Mouse (Mus musculus) adrenal gland, postnatal 14 days (tissue): ENCODE measurements around the gene Zfp316. TPM values are rescaled to one million over a fixed set of nuclear protein-coding genes. Genes with fewer than 3 reads are reported as not detected.

Experiments
- DNase-seq: peaks from one replicate; pipeline ENCODE4 v3.0.0; 2021; ENCODE audit warnings: mixed read lengths
- total RNA-seq: library from RNA; stranded (reverse); gene quantifications from 2 replicates; pipeline ENCODE4 v1.2.3, GENCODE M21; 2021

Gene Zfp316
- total RNA-seq, 1 experiment from 2014 or later = 6.9 TPM

- DNase-seq = no peak
These were observed 43.0 kb downstream of the Zfp316 start, which contains the start of gene Spdye4a for GRCm38 (mm10) chr5:143226790-143227189. TSS of gene Spdye4a (minus strand) at chr5:143226890.

- no peak for DNase-seq
These were observed 47.5 kb downstream of the Zfp316 start for GRCm38 (mm10) chr5:143222287-143222686.

- DNase-seq = no peak
These were observed 48.8 kb downstream of the Zfp316 start for GRCm38 (mm10) chr5:143220996-143221395.

DNA sequence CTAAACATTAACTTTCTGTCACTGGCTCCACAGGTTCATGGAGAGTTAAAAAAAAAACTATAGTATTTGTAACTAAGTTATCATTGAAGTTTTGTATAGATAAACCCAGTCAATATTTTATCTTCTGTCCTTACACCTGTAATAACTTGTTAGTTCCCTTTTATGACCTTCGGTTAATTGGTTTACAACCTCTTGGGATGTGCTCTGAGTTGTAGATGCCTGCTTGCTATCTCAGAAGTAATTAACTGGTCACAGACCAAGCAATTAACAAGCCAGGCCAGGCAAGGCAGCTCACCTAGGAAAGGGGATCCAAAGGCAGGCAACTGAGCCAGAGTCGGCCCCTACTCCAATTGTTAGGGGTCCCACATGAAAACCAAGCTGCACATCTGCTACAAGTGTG is 56.0 kb downstream of the Zfp316 start:
- DNase-seq = no peak

- DNase-seq = no peak
These were observed 64.8 kb downstream of the Zfp316 start for GRCm38 (mm10) chr5:143205015-143205414.

Other genes with a start within 250 kb of the Zfp316 start
- 39.5 and 44.5 TPM in 2 replicates for gene Rnf216, start 157.0 kb downstream of the Zfp316 start, total RNA-seq
- 0.08 TPM in 1 of 2 replicates, not detected in the other for gene Olfr718-ps1, start 122.4 kb downstream of the Zfp316 start, total RNA-seq
- gene Rbak, start 89.2 kb downstream of the Zfp316 start, total RNA-seq = 10.5 and 13.4 TPM in 2 replicates
- gene Spdye4b, start 89.0 kb downstream of the Zfp316 start, total RNA-seq = not detected in 2 replicates
- gene Spdye4a, start 43.1 kb downstream of the Zfp316 start, total RNA-seq = not detected in 2 replicates
- gene Zfp12, start 34.9 kb downstream of the Zfp316 start, total RNA-seq = 19.7 and 22.0 TPM in 2 replicates
- 0.41 and 0.83 TPM in 2 replicates for gene Zfp853, start 23.6 kb upstream of the Zfp316 start, total RNA-seq
- 24.5 and 26.4 TPM in 2 replicates for gene E130309D02Rik, start 45.3 kb upstream of the Zfp316 start, total RNA-seq
- 52.0 and 52.5 TPM in 2 replicates for gene Zdhhc4, start 59.2 kb upstream of the Zfp316 start, total RNA-seq
- gene Grid2ip, start 87.3 kb upstream of the Zfp316 start, total RNA-seq = 0.41 and 0.68 TPM in 2 replicates
- 101 and 108 TPM in 2 replicates for gene Kdelr2, start 133.8 kb upstream of the Zfp316 start, total RNA-seq
- 11.2 and 13.1 TPM in 2 replicates for gene Daglb, start 194.6 kb upstream of the Zfp316 start, total RNA-seq